Mouse (Mus musculus): ENCODE data around the gene Morn1. TPM values are rescaled to one million over a fixed set of nuclear protein-coding genes. Genes with fewer than 3 reads are reported as not detected.

The Morn1 gene
- total RNA-seq, 2 experiments from 2014 or later = 12.1 to 12.9 TPM

DNA sequence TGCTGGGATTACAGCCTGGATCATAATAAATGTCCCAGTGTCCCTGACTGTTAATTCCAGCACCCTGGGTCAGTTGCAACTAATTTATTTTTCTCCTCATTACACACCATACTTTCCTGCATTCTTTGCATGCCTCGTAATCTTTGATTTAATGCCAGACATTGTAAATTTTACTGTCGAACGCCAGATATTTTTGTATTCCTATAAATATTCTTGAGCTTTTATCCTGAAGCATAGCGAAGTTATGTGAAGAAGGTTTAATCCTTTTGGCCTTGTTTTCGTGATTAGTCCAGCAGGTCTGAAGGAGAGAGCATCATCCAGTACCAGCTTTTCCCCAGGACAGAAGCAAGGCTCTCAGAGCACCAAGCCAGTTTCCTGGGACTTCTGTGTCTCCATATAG, 23.1 kb downstream of the Morn1 start:
- DNase-seq (ENCODE audit: low spot score in 2 of 2) = no peak
- intact Hi-C loops (cut with DNase I) = no loop called here

DNA sequence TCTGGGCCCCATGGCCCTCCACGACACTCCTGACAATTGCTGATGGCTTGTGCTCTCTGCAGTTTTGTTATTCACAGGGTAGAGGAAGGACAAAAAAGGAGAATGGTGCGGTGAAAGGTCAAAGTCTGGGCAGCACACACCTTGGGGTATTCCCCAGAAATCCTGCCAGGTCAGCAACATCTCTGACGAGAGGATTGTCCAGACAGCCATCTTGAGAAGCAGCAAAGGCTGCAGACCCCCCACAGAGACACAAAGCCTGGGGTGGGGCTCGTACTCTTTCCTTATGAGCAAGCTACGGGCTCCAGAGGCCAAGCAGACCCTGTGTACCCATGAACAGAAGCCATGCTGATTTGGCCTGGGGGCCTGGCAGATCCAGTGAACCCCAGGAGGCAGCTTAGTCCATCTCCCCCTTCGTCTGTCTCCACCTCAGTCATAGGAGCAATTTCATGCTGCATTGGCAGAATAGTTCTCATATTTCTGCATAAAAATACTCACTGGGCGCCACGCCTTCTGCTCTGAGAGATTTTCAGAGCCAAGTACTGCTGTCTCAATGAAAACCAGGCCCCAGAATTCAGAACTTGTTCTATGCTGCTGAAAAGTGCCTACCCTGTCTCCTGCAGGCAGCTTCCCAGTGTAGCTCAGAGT, 27.5 kb downstream of the Morn1 start:
- DNase-seq (ENCODE audit: low spot score in 2 of 2) = peak in 1 of 2 experiments; percentile 49
- intact Hi-C loops (cut with DNase I) = no loop called here

DNA sequence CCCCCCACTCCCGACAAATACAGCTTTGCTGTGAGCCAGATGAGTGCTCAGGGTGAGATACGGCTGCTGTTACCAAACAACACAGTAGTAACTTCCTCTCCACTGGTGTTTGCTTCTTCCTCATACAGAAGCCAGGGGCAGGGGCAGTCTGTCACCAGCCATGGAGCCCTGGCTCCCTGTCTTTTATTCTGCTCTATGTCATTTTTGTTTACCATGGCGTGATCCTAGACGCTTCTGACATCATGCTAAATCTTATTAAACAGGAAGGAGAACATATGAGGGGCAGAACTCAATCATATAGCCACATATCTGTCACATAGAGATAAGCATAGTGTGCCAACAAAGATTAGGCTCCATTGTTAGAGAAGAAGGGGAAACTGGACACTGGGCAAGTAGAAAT, 30.2 kb downstream of the Morn1 start:
- intact Hi-C loops (cut with DNase I) = no loop called here
- DNase-seq (ENCODE audit: low spot score in 2 of 2) = no peak

DNA sequence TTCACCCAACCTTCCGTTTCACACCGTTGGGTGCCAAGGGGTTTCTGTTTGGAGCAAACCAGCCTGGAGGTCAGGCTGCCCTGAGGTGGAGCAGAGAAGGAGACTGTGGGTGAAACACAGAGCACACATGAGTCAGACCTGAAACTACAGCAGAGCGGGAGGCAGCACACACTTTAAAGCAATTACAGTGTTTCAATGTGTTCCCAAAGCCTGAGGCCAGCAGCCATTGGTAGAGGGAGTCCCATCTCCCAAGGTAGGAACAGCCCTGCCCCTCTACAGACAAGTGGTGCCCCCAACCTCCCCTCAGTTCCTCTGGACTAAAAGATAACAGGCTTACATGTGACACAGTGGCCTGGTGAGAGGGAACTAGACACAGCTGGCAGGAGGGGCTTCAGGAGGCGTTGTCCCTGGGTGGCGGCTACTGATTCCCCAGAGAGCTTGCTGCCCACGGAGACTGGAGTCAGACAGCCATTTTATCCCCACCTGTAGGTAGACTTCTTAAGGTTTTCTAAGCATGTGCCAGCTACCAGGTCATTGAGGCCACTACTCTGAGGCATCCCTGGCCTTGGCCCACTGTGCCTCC, 31.1 kb downstream of the Morn1 start:
- intact Hi-C loops (cut with DNase I) = no loop called here

DNA sequence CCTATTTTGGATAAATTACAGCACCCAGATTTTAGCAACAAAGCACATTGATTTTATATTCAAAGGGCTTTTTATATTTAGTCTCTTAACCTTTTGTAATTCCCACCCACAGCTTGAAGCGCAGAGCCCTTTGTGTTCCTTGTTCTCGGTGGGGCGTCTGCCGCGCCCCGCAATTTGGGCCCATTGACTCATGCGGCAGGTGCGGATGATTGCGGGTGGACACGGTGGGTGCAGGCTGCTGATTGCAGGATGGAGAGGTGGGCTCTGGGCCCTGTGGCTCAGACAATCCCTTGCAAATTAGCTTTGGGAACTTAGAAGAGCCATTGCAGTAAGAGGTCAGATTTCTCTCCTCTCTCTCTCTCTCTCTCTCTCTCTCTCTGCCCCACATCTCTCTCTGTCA, 31.9 kb downstream of the Morn1 start:
- DNase-seq (ENCODE audit: low spot score in 2 of 2) = no peak
- intact Hi-C loops (cut with DNase I) = no loop called here

More for the DNA sequence above, 31.1 kb downstream of the Morn1 start:
- no peak for DNase-seq (ENCODE audit: low spot score in 2 of 2)

DNA sequence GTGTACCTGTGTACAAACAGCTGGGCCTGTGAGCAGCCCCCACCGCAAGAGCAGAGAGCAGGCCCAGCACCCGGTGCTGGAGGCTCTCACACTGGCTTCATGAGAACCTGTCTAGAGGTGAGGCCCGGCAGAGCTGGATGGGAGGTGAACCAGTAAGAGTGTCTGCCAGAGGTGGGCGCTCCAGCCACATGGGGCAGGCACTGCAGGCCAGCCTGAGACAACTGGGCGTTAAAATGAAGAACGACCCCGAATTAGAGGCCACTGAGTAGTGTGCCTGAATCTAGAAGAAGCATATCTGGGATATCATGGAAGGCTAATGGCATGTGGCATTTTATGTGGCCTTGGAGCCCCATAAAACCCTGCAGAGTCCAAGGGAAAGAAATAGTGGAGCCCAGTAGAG, 33.7 kb downstream of the Morn1 start:
- DNase-seq (ENCODE audit: low spot score in 2 of 2) = no peak
- intact Hi-C loops (cut with DNase I) = no loop called here

DNA sequence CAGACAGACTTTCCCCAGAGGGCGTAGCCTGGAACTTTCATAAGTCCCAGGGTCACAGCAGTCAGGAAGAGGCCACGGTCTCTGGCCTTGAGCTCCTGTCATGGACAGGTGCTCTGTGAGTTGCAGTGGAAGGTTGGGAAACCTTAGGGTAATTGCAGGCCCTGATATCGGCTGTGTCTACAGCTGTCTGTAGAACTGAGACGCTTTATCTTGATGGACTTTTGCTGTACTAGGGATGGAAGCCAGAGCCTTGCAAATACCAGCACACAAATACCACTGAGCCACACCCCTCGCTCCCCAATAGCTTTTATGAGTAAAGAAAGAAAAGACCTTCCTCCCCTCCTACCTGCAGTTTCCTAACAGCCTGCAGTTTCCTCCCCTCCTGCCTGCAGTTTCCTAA, 34.2 kb downstream of the Morn1 start:
- DNase-seq (ENCODE audit: low spot score in 2 of 2) = no peak
- intact Hi-C loops (cut with DNase I) = no loop called here

DNA sequence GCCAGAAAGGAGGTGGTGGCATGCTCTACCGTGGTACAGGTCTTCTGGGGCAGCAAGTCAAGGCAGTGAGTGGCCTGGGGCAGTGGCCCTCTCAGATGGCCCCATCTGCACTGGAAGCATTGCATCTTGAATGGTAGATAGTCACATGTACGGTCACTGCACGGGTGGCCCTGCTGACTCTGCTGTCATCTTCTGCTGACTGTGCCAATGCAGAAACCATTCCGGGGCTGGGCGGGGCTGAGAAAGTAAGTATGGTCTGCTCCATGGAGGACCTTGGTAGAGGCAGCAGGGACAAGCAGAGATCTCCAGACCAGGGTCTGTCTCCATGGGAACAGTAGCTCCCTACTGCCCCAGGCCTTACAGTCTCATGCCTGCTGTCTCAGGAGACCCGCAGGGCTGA, 34.8 kb downstream of the Morn1 start:
- intact Hi-C loops (cut with DNase I) = no loop called here
- DNase-seq (ENCODE audit: low spot score in 2 of 2) = no peak

DNA sequence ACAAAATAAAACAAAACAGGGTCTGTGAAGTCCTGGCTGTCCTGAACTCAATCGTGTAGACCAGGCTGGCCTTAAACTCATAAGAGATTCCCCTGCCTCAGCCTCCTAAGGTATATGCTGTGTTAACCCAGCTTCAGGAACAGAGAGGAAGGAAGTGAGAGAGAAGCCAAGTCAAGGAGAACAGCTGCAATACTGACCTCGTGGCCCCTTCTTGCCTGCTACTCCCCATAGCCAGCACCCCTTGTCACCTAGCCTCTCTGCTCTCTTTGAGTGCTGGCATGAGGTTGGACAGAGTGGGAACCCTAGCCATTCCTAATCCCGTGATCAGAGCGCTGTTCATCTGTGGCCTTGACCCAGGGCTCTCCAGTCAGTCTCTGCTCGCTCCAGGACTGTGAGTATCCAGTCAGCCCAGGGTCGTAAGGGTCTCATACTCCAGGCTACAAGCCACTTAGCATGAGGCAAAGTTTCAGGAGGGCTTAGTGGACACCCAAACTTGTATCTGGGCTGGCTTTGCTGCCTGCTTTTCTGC, 35.6 kb downstream of the Morn1 start:
- intact Hi-C loops (cut with DNase I) = no loop called here

DNA sequence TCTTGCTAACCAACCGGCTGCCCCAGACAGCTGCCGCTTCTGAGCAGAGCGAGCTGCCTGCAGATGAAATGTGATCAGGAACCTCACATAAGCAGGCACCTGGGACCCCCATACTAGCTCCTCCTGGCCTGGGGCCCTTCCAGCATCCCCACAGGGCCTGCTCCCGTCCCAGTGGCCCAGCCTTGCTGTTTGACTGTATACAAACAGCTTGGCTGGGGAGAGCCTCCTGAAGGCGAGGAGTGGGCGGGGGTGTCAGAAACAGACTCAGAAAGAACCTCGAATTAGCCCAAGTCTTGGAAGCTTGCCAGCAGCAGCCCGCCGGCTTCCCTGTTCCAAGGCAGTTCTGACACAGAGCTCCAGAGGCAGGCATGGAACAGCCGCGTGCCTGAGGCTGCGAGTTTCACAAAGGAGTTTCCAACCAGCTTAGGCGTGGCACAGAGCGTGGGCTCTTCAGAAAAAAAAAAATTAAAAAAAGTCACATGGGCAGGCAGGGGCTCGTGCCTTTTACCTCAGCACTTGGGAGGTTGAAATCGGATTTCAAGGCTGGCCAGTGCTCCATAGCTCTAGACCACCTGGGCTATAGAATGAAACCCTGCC, 36.2 kb downstream of the Morn1 start:
- peak; percentile 98 to 99 for DNase-seq (ENCODE audit: low spot score in 2 of 2)
- intact Hi-C loops (cut with DNase I) = no loop called here

More for the DNA sequence above, 35.6 kb downstream of the Morn1 start:
- DNase-seq (ENCODE audit: low spot score in 2 of 2) = no peak

DNA sequence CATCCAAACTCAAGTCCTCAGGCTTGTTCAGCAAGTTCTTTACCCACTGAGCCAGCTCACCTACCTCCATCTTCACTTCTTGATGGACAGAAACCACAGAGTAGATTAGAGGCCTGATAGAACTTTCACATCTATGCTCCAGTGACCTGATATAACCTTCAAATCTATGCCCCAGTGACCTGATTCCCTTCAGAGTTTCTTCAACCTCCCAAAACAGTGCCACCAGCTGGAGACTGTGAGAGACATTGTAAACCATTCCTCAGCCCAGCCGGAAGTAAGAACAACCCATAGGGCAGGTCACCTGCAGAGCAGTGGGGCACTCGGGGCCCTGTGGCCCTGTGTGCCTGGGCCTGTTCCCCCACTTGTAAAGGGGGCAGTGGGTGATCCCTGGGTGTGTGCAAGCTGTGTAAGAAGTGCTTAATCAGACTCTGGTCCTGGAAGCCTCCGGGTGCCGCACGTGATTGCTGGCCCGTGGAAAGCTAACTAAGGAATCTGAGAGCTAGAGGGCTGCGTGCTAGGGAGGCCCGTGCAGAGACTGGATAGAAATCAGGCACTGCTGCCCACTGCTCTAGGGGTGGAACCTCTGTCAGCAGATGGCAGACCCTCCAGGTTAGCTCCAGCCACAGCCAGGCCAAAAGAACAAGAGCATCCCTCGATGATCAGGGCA, 37.6 kb downstream of the Morn1 start:
- DNase-seq (ENCODE audit: low spot score in 2 of 2) = no peak
- intact Hi-C loops (cut with DNase I) = no loop called here

DNA sequence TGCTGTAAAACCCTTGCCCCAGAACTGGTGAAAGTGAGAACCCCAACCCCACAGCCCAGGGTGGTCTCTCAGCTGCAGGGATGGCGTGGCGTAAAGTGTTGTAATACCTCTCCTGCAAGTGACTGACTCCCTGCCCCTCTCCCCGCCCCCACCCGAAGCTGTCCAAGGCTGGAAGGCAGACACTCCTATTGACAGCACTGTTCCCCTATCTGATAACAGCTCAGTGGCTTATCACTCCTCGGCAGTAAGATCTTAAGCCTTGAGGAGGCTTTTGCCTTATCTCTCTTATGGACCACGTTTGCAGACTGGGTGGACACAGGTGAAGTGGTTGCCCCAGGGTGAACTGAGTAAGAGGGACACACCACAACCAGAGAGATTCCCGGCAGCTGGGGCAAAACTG, 38.9 kb downstream of the Morn1 start:
- intact Hi-C loops (cut with DNase I) = no loop called here
- no peak for DNase-seq (ENCODE audit: low spot score in 2 of 2)

DNA sequence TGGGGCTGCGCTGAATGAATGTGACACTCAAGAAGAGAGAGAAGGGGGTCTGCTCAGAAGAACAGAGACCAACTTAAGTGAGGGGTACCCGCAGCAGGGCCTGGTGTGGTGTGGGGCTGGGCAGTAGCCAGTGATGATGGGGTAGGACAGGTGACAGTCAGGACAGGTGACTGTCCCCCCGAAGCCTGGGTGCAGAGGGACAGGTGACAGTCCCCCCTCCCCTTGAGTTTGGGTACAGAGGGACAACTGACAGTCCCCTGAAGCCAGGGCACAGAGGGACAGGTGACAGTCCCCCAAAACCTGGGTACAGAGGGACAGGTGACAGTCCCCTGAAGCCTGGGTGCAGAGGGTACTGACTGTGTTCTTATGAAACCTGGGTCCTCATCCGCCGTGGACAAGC, 39.8 kb downstream of the Morn1 start:
- no peak for DNase-seq (ENCODE audit: low spot score in 2 of 2)

DNA sequence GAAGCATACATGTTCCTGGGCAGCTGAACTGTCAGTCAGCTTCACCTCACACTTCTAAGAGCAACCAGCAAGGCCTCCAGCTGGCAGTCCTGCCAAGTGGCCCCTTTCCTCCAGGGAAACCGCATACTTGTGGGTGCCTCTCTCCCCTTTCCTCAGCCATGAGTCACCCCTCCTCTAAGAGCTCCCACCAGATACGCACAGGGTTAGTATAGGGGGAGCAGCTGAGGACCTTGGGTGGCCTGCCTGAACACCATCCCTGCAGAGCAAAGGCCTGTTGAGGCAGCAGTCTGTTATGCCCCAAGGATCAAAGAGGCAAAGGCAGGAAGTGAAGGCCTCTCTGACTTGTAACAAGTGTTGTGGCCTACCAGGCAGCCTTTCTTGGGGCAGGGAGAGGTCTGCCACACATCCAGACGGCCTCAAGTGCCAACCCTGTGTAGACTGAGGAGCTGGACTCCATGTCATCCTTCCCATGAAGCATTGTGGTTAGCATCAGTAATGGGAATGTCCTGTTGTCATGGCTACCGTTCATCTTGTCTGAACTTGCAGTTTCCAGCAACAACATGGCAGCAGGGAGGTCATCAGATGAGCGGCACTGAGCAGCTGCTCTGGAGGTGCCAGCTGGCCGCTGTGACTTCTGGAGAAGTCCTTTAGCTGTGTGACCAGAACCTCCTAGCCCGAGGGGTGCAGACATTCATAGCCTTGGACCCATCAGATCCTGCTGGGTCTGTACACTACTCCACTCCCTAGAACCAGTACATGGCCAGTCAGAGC, 40.4 kb downstream of the Morn1 start:
- intact Hi-C loops (cut with DNase I) = no loop called here
- DNase-seq (ENCODE audit: low spot score in 2 of 2) = no peak

More for the DNA sequence above, 39.8 kb downstream of the Morn1 start:
- intact Hi-C loops (cut with DNase I) = no loop called here

DNA sequence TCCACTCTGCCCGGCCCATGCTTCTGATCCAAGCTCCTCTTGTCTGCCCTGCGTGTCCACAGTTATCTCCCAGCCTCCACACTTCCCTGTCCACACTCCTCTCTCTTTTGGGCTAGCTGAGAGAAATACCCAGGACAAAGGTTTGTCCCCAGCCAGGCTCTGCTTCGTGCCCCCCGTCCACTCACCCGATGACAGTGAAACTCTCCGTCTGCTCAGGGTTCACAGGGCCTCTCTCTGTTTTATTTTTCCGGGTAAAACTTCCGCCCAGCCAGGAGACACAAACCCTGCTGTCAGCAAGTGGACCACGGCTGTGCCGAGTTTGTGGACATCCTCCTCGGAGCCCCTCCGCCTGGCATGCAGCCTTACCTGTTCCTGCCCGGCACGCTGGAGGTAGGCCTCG, 42.0 kb downstream of the Morn1 start:
- DNase-seq (ENCODE audit: low spot score in 2 of 2) = no peak
- intact Hi-C loops (cut with DNase I) = no loop called here

DNA sequence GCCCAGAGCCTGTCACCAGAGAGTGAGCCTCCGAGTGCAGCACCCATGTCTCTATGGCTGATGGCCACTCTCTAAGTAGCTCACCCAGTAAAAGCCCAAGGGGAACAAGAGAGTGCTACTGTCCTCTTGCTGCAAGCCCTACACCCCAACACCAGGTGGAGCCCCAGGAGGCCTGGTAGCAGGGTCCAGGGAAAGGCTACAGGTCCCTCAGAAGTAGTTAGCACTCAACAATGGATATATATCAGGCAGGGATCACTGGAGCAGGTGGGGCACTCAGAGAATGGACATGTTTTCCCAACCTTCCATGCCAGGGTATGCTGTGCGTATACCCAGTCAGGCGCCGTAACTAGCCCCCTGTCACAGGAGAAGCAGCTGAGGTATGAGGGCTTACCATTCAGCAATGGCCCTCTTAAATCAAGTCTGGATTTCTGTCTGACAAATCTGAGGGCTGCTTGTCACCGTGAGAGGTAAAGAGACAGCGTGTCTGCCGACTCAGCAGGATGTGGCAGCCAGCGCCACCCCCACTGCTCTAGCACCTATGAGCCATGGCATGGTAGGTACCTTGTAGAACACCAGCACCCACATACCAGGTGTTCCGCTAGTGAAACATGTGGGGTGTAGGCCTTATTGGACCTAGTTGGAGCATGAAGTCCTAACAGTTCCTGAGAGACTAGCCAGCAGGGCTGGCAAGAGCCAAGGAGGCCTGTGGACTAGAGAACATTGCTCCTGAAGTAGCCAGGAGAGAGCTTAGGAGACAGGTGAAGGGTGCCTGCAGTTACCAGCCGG, 42.9 kb downstream of the Morn1 start:
- intact Hi-C loops (cut with DNase I) = no loop called here
- peak in 1 of 2 experiments; percentile 14 for DNase-seq (ENCODE audit: low spot score in 2 of 2)

DNA sequence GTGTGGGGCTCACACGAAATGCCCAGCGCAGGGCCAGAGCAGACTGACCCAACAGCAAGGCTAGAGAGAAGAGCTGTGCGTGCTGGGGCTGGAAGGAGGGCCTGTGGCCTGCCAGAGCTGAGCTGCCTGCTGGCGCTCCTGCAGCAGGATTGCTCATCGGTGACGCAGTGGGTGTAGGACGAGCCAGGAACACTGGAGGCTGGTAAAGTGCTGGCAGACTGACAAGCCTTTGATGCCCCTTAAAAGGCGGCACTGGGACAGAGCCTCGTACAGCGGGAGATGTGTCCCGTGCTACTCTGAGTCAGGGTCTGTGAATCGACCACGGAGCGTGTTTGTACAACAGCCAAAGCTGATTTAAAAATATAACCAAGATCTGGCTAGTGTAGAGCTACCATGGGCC, 43.6 kb downstream of the Morn1 start:
- peak; percentile 91 to 93 for DNase-seq (ENCODE audit: low spot score in 2 of 2)
- intact Hi-C loops (cut with DNase I) = no loop called here

DNA sequence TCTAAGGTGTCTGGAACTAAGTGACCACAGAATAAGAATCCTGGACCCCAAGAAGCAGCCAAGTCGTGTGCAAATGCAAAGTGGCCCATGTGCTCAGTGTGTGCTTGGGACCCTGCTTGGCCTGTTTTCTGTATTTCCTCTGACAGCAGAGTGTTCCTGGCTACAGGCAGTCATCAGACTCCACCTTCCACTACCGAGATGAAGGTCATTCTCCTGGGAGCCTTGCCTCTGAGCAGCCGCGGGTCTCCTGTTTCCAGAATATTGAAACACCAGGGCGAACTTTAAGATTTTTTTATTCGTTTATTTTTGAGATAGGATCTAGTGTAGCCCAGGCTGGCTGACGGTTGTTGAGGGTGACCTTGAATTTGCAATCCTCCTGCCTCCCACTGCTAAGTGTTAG, 44.2 kb downstream of the Morn1 start:
- no peak for DNase-seq (ENCODE audit: low spot score in 2 of 2)
- intact Hi-C loops (cut with DNase I) = no loop called here

DNA sequence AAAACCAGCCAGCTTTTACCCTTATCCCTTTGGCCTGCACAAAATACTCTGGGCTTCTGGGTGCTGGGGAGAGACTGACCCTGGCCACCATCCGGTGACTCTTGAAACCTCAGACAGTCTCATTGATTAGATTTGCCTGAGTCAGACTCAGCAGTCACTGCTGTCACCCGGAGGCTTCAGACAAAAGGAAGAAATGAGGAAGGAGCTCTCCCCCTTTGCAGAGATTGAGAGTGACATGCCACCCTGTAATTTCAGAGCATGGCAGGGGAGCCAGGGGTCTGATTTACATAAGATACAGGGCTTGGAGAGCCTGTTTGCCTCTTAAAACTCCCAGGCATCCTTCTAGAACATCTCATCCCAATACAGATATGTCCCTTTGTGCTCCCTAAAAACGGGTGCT, 46.8 kb downstream of the Morn1 start:
- intact Hi-C loops (cut with DNase I) = no loop called here
- DNase-seq (ENCODE audit: low spot score in 2 of 2) = no peak

Data from left cerebral cortex, postnatal 14 days (tissue).